Mouse (Mus musculus) erythroid progenitor cell, adult 5-6 weeks (primary cell): ENCODE data around the gene Atp11b. TPM values are rescaled to one million over a fixed set of nuclear protein-coding genes. Genes with fewer than 3 reads are reported as not detected.

ENCODE experiments used
- ATAC-seq: replicated peaks from 2 replicates; pipeline ENCODE4 v1.8.0; 2016; ENCODE audit warnings: moderate number of reproducible peaks, mild to moderate bottlenecking, moderate TSS enrichment, inconsistent platforms; ENCODE audit not compliant: poor library complexity, low FRiP score, severe bottlenecking
- total RNA-seq, 2 experiments: library from RNA; stranded (forward) in 1 of 2; stranded (reverse) in 1 of 2; fragments of 150-400 nt in 1 of 2; fragments of 186-747, 209-891 nt in 1 of 2; gene quantifications; 2 replicates each; pipeline versions ENCODE4 v1.2.3 to v1.2.4; 2015 to 2017; ENCODE audit warnings: low replicate concordance in 2 of 2

Gene Atp11b
- total RNA-seq, 2 experiments from 2014 or later = 88.4 to 103 TPM

DNA sequence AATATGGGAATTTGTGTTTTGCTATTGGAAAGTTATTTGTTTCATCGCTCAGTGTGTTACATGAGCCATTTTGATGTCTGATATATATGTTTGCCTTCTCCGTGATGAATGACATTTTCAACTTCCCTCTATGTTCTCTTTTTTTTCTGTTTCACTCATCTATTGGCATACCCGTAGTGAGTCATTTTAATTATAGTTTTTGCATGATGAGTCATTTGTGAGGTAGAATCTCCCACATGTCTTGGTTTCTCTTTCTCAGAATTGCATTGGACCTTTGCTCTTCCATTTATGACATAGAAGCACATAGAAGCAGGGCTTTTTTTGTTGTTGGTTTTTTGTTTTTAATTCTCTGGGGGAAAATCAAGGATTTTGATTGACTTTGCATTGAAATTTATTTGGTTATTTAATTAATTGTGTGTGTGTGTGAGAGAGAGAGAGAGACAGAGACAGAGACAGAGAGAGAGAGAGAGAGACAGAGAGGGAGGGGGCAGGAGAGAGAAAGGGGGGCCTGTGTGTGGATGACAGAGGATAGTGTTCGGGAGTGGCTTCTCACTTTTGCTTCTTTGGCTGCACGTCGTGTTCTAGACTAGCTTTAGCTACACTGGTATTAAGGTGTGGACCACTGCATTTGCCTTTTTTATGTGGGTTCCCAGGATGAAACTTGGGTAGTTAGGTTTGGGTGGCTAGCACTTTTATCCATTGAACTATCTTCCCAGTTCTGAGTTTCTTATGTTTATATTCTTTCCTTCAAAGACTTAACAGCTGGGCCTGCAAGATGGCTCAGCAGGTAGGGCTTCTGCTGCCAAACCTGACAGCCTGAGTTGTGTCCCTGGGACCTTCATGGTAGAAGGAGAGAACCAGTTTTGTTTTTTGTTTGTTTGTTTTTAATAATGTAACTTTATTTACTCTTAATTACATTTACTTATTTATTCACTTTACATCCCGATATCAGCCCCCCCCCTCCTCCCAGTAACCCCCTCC is 11.0 kb downstream of the Atp11b start:
- no peak for ATAC-seq

DNA sequence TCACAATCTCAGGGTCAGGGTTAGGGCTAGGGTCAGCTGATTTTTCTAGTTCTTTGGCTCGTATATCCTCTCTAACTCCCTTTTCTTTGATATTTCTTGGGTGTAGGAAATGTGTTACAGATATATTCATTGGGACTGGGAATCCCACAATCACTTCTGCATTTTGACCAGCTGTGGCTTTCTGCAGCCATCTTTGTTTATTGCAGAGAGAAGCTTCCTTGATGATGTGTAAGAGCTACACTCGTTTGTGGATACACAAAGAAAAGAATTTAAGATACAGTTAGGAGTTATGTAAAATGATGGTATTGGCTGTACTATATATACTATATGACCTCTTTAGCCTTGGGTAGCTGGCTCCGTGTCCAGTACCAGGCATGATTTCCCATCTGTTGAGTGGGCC is 25.8 kb downstream of the Atp11b start:
- ATAC-seq = no peak

DNA sequence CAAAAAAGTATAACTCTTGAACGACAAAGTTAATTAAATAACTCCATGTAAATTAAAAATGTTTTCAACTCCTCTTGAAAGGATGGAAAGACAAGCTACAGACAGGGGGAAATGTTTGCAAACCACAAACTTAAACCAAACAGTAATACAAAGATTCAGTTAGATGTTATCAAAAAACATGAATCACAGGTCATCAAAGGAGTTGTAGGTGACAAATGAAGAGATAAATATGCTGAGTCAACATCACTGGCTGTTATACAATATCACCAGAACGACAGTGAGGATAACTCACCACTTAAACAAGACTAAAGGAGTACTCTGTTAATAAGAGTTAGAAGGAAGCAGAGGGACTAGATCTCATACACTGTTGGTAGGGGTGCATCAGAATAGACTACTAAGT is 48.1 kb downstream of the Atp11b start:
- ATAC-seq = no peak

DNA sequence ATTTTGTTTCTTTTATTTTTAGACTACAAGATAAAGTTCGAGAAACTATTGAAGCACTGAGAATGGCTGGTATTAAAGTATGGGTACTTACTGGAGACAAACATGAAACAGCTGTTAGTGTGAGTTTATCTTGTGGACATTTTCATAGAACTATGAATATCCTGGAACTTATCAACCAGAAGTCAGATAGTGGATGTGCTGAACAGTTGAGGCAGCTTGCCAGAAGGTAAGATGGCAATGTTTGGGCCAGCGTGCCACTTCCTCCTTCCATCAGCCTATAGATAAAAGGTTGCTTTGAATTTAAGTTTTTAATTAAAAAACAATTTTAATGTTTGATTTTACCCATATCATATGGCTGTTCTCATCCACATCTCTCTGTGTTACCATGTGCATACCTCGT is 66.0 kb downstream of the Atp11b start:
- no peak for ATAC-seq

DNA sequence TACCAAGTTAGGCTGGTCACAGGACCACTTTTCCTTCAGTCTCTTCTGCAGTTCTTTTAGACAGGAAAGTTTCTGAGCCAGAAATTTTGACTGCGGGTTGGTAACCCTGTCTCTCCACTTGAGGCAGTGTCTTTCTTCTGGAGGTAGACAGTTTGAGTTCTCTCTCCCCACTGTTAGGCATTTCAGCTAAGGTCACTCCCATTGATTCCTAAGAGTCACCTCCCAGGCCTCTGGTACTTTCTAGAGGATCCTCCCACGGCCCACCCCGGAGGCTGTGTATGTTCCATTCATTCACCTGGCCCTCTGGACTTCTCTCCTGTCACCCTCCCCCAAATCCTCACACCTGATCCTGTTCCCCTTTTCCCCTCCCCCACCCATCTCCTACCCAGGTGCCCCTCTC is 68.1 kb downstream of the Atp11b start:
- no peak for ATAC-seq

DNA sequence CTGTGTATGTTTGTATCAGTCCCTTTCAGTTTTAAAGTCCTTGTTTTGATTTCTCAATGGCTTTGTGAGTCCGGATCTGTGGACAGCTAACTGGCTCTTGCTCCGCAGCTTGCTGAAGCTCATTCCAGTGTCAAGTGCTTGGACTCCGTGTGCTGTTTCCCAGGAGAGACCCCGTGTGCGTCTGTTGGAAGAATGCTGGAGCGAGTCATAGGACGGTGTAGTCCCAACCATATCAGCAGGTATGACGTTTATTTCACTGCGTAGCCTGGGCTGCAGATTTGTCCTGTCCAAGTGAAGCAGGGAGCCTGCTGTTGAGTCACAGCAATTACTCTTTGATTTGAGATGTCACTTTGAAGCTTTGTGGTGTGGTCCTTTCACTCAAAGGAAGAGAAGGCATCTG is 95.4 kb downstream of the Atp11b start:
- ATAC-seq = no peak

DNA sequence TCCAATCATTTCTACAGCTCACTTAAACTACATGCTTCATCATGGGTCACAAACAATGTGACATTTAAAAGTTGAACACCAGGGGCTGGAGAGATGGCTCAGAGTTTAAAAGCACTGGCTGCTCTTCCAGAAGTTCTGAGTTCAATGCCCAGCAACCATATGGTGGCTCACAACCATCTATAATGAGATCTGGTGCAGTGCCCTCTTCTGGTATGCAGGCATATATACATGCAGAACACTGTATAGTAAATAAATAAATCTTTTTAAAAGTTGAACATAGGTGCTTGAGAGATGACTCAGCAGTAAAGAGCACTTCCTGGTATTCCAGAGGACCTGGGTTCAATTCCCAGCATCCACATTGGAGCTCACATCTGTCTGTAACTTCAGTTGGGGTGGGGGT is 129.4 kb downstream of the Atp11b start:
- no peak for ATAC-seq

DNA sequence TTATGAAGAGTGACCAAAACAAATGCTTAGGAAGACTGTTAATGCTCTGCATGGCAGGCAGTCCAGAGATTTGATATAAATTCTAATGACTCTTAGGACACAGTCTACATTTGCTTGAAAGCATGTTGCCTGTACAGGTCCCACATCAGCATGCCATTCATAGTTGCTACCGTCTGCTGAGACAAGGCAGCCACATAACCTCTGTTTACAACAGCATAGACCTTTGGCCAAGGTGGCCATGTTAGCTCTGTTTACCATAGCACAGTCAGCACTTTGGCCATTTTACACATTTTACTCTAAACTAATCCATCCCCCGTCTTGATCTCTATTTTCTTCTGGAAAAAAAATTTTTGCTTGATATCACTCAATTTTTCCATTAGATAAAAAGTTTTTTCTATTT is 135.6 kb downstream of the Atp11b start:
- no peak for ATAC-seq

DNA sequence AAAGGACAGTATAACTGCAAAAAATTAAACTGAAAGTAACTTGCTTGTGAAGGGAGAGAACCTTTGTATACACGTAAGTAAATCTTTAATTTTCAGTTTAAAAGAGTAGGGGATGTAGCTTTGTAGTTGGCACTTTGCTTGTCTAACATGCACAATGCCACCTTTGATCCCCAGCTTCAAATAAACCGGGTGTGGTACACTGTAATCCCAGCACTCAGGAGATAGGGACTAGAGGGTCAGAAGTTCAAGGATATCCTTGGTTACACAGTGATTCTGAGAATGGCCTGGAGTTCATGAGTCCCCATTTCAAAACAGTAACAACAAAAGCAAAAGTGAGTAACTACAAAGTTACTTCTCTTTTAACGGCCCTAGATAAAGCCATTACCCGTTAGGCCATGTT is 137.2 kb downstream of the Atp11b start:
- ATAC-seq = no peak

DNA sequence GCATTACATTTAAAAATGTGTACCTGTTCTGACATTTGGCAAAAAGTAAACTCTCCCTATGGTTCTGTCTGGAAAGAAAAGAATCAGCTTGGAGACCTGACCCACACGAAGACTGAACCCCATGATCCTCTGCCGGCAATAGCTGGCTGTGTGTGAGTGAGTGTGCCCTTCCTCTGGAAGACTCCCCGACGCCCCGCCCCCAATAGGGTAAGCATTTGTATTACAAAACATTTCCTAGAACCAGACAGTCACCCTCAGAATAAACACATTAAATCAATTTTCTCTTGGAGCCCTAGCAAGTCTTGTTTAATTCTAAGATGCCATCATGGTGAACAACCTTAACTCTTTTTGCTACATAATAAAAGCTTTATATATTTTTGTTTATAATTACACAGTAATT is 139.2 kb downstream of the Atp11b start:
- ATAC-seq = no peak

DNA sequence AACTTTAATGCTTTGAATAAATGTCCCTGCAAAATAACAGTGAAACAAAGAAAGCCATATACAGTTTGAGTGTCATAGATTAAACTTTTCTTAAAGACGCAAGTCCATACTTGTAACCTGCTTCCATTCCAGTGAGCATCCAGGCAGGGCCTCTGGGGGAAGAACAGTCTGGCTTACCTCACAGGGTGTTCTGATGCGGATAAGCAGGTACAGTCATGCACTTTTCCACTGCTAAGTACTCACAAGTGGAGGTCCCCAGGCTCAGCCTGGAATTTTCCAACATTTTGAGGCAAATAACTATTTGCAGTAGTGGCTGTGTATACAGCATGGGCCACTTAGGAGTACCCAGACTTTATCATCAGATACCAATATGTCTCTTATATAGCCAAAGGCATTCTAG is 144.0 kb downstream of the Atp11b start:
- no peak for ATAC-seq

DNA sequence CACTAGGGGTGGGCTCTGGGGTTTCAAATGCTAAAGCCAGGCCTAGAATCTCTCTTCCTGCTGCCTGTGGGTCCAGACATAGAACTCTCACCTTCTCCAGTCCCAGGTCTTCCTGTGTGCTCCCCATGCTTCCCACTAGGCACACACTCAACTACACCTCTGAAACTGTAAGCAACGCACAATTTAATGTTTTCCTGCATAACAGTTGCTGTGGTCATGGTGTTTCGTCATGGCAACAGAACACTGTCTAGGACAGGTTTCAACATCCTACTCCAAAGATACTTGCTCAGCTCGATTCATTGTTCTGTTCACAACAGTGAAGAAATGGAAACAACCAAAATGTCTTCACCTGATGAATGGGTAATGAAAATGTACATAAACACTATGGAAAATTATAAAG is 145.2 kb downstream of the Atp11b start:
- no peak for ATAC-seq

DNA sequence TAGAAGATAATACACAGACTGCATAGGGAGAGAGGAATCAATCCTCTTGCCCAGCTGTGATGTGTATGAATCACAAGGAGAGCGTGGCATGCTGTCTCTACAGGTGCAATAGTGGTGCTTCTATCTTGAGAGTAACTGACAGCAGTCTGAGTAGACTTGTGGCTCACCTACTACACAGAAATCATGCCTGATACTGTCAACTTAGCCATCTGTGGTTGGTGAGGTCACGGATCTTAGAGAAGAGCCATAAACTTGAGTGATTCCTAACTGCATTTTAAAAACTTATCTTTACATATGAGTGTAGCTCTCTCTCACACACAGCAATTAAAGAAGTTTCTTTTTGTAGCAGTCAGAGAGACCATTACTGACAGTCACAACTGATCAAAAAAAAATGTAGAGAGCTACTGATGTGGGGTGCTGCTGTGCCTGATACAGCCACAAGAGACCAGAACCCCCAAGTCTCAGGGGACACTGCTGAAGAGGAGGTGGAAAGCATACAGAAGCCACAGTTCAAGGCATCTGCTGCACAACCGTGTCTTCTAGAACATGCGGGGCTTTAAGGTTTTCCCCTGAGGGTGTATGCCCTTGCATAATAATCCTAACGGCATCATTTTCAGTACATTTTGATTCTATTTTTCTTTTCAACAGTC is 146.8 kb downstream of the Atp11b start:
- no peak for ATAC-seq

Other genes starting within 250 kb of the Atp11b start
- gene Dcun1d1, start 183.3 kb downstream of the Atp11b start, total RNA-seq (2015; ENCODE audit: low replicate concordance) = 114 and 132 TPM in 2 replicates
- gene Dcun1d1, start 183.3 kb downstream of the Atp11b start, total RNA-seq (2017; ENCODE audit: low replicate concordance) = 152 and 181 TPM in 2 replicates
- 1.1 and 2.1 TPM in 2 replicates for gene Mccc1, start 246.6 kb downstream of the Atp11b start, total RNA-seq (2015; ENCODE audit: low replicate concordance)
- 2.1 and 6.3 TPM in 2 replicates for gene Mccc1, start 246.6 kb downstream of the Atp11b start, total RNA-seq (2017; ENCODE audit: low replicate concordance)